Comparison of ENCODE assay signal across 18 mouse cellular contexts in genomic region chr10:87100668-87101067, GRCm38 (mm10). TPM values are rescaled to one million over a fixed set of nuclear protein-coding genes. Genes with fewer than 3 reads are reported as not detected.
"Had no signal": no experiment of that assay in that cellular context is flagged by ENCODE, and none has a peak within 500 bp of the region (broad histone marks: within the 10 kb centered on the region; RNA-seq: fewer than 3 reads in every experiment).

No protein-coding gene starts in this region.

- H3K9me3 ChIP-seq: limb, embryonic 15.5 days; liver, embryonic 12.5 days; midbrain, embryonic 12.5 days had no signal

- H3K27ac ChIP-seq: limb, embryonic 15.5 days; liver, embryonic 12.5 days had no signal

- H3K27me3 ChIP-seq: limb, embryonic 15.5 days; liver, embryonic 12.5 days had no signal

- H3K4me1 ChIP-seq: liver, embryonic 12.5 days had no signal

- DNase-seq: kidney, adult 8-10 months; kidney, postnatal 25 days; layer of hippocampus, postnatal 36 days; lung, embryonic 14.5 days; lung, postnatal 10 days; lung, postnatal 4 days; right cerebral cortex, postnatal 25 days; thymus, postnatal 36 days had no signal

- H3K4me2 ChIP-seq: limb, embryonic 15.5 days; liver, embryonic 12.5 days; lung, embryonic 14.5 days had no signal

- ATAC-seq: intestine, embryonic 16.5 days; liver, embryonic 12.5 days had no signal

- H3K36me3 ChIP-seq: limb, embryonic 15.5 days; liver, embryonic 12.5 days; midbrain, embryonic 12.5 days had no signal

- H3K9ac ChIP-seq: limb, embryonic 15.5 days; liver, embryonic 12.5 days; lung, embryonic 14.5 days; midbrain, embryonic 12.5 days had no signal

- H3K4me3 ChIP-seq: limb, embryonic 15.5 days; liver, embryonic 12.5 days; midbrain, embryonic 12.5 days had no signal

RNA-seq across cellular contexts. Expression of gene 1700113H08Rik, which starts 42.8 kb away (rescaled TPM):
- polyA plus RNA-seq: kidney, embryonic 16.5 days; limb, embryonic 11.5 days; limb, embryonic 15.5 days; liver, embryonic 12.5 days; liver, embryonic 16.5 days; lung, embryonic 14.5 days; small intestine, adult 2 months; stomach, embryonic 16.5 days; thymus, postnatal 0 days had no signal
